Mouse (Mus musculus): ENCODE results near the gene Vcp. TPM values are rescaled to one million over a fixed set of nuclear protein-coding genes. Genes with fewer than 3 reads are reported as not detected.
A peak's percentile ranks its signal among the peaks of the same experiment; 100 is the strongest.

Vcp gene
- polyA plus RNA-seq, 1 experiment from 2014 or later, result 469 TPM

- peaks cover 23 to 47% of the 10 kb centered on the region in 2 experiments for H3K4me1 ChIP-seq (ENCODE audit: control insufficient read depth in 2 of 2, insufficient read depth in 2 of 2, low read length in 2 of 2)
- no peak overlapping the region for H3K27ac ChIP-seq (replicated peaks in 1 of 2; ENCODE audit: control insufficient read depth in 1 of 2, insufficient read depth in 1 of 2, low read depth in 2 of 2, low read length in 2 of 2)
- peaks cover 11% of the 10 kb centered on the region for H3K36me3 ChIP-seq (ENCODE audit: control insufficient read depth, insufficient read depth, low read length)
These were observed 40.7 kb upstream of the Vcp start for GRCm38 (mm10) chr4:43040881-43041547.

DNA sequence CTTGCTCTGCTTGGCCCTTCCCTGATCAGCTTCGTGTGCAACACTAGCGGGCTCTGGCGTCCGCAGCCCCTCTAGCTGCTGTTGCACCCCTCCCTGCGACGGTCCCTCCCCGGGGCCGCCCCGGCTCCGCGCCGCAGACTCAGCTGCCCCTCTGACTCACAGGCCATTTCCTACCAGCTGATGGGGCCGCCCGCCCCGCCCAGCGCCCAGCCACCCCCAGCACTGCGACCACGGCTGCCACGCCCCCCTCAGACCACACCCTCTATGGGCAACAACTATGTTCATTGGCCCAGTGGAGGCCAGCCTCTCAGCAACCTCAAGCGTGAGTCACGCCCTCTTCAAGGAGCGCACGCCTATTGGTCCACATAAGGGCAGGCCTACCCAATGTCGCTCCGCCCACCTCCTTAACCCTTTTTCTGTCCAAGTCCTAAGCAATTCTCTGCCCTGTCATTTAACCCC, 39.8 kb upstream of the Vcp start:
- peaks cover 19% of the 10 kb centered on the region for H3K36me3 ChIP-seq (ENCODE audit: control insufficient read depth, insufficient read depth, low read length)
- H3K4me2 ChIP-seq (ENCODE audit: low read length), result peak overlapping the region; percentile 94
- 1% methylated on average over 25 of the region's 25 CpGs for WGBS
- H3K9ac ChIP-seq (ENCODE audit: low read length), result peak overlapping the region; percentile 78
- H3K9me3 ChIP-seq (ENCODE audit: control insufficient read depth, low read length), result no peaks in the 10 kb centered on the region
- H3K27ac ChIP-seq (replicated peaks in 1 of 2; ENCODE audit: control insufficient read depth in 1 of 2, insufficient read depth in 1 of 2, low read depth in 2 of 2, low read length in 2 of 2), result peak overlapping the region; percentile 58 to 61
- H3K4me3 ChIP-seq (ENCODE audit: control insufficient read depth in 1 of 2, insufficient read depth in 1 of 2, low read depth in 1 of 2, low read length in 2 of 2), result peak overlapping the region; percentile 53 to 71
- H3K27me3 ChIP-seq (ENCODE audit: control insufficient read depth, insufficient read depth, low read length), result no peaks in the 10 kb centered on the region
- H3K4me1 ChIP-seq (ENCODE audit: control insufficient read depth in 2 of 2, insufficient read depth in 2 of 2, low read length in 2 of 2), result peaks cover 23 to 43% of the 10 kb centered on the region in 2 experiments
- ATAC-seq (ENCODE audit: insufficient number of reproducible peaks, insufficient read depth, low FRiP score, low read depth), result peak; percentile 97

More at GRCm38 (mm10) chr4:43040881-43041547, 40.7 kb upstream of the Vcp start:
- no peak overlapping the region for H3K4me2 ChIP-seq (ENCODE audit: low read length)
- H3K9ac ChIP-seq (ENCODE audit: low read length), result no peak overlapping the region
- 42% methylated on average over 9 of the region's 9 CpGs for WGBS
- no peaks in the 10 kb centered on the region for H3K9me3 ChIP-seq (ENCODE audit: control insufficient read depth, low read length)
- H3K4me3 ChIP-seq (ENCODE audit: control insufficient read depth in 1 of 2, insufficient read depth in 1 of 2, low read depth in 1 of 2, low read length in 2 of 2), result no peak overlapping the region
- H3K27me3 ChIP-seq (ENCODE audit: control insufficient read depth, insufficient read depth, low read length), result no peaks in the 10 kb centered on the region
- no peak for ATAC-seq (ENCODE audit: insufficient number of reproducible peaks, insufficient read depth, low FRiP score, low read depth)

- Histone ChIP-seq H3K36me3 (ENCODE audit: control insufficient read depth, insufficient read depth, low read length) (peaks cover 22% of the 10 kb centered on the region), H3K9ac (ENCODE audit: low read length) (peak overlapping the region; percentile 78), H3K27ac (replicated peaks in 1 of 2; ENCODE audit: control insufficient read depth in 1 of 2, insufficient read depth in 1 of 2, low read depth in 2 of 2, low read length in 2 of 2) (peak overlapping the region; percentile 58 to 61), H3K4me2 (ENCODE audit: low read length) (peak overlapping the region; percentile 94), H3K27me3 (ENCODE audit: control insufficient read depth, insufficient read depth, low read length) (no peaks in the 10 kb centered on the region), H3K4me1 (ENCODE audit: control insufficient read depth in 2 of 2, insufficient read depth in 2 of 2, low read length in 2 of 2) (peaks cover 20 to 38% of the 10 kb centered on the region in 2 experiments), H3K4me3 (ENCODE audit: control insufficient read depth in 1 of 2, insufficient read depth in 1 of 2, low read depth in 1 of 2, low read length in 2 of 2) (peak overlapping the region; percentile 53 to 71), H3K9me3 (ENCODE audit: control insufficient read depth, low read length) (no peaks in the 10 kb centered on the region)
- ATAC-seq (ENCODE audit: insufficient number of reproducible peaks, insufficient read depth, low FRiP score, low read depth), result peak; percentile 7
- WGBS, result 2% methylated on average over 11 of the region's 11 CpGs
These were observed 39.3 kb upstream of the Vcp start for GRCm38 (mm10) chr4:43039609-43040008.

GRCm38 (mm10) chr4:43038567-43039495, 38.5 kb upstream of the Vcp start:
- H3K9ac ChIP-seq (ENCODE audit: low read length), result peak overlapping the region; percentile 78
- no peaks in the 10 kb centered on the region for H3K27me3 ChIP-seq (ENCODE audit: control insufficient read depth, insufficient read depth, low read length)
- 39% methylated on average over 15 of the region's 15 CpGs for WGBS
- H3K4me1 ChIP-seq (ENCODE audit: control insufficient read depth in 2 of 2, insufficient read depth in 2 of 2, low read length in 2 of 2), result peaks cover 16 to 30% of the 10 kb centered on the region in 2 experiments
- H3K9me3 ChIP-seq (ENCODE audit: control insufficient read depth, low read length), result no peaks in the 10 kb centered on the region
- ATAC-seq (ENCODE audit: insufficient number of reproducible peaks, insufficient read depth, low FRiP score, low read depth), result no peak
- H3K4me3 ChIP-seq (ENCODE audit: control insufficient read depth in 1 of 2, insufficient read depth in 1 of 2, low read depth in 1 of 2, low read length in 2 of 2), result peak overlapping the region; percentile 53 to 71
- peaks cover 29% of the 10 kb centered on the region for H3K36me3 ChIP-seq (ENCODE audit: control insufficient read depth, insufficient read depth, low read length)
- H3K4me2 ChIP-seq (ENCODE audit: low read length), result peak overlapping the region; percentile 94
- H3K27ac ChIP-seq (replicated peaks in 1 of 2; ENCODE audit: control insufficient read depth in 1 of 2, insufficient read depth in 1 of 2, low read depth in 2 of 2, low read length in 2 of 2), result peak overlapping the region; percentile 58 to 61

- Histone ChIP-seq H3K9ac (ENCODE audit: low read length) (0 out of 2 replicates have a peak overlapping the region, but pooled peaks have one; percentile 25), H3K36me3 (ENCODE audit: control insufficient read depth, insufficient read depth, low read length) (peaks cover 37% of the 10 kb centered on the region), H3K4me3 (ENCODE audit: control insufficient read depth in 1 of 2, insufficient read depth in 1 of 2, low read depth in 1 of 2, low read length in 2 of 2) (no peak overlapping the region), H3K27me3 (ENCODE audit: control insufficient read depth, insufficient read depth, low read length) (no peaks in the 10 kb centered on the region), H3K4me2 (ENCODE audit: low read length) (peak overlapping the region; percentile 94; the same call in 1 of the 2 replicates), H3K27ac (replicated peaks in 1 of 2; ENCODE audit: control insufficient read depth in 1 of 2, insufficient read depth in 1 of 2, low read depth in 2 of 2, low read length in 2 of 2) (no peak overlapping the region), H3K9me3 (ENCODE audit: control insufficient read depth, low read length) (no peaks in the 10 kb centered on the region), H3K4me1 (ENCODE audit: control insufficient read depth in 2 of 2, insufficient read depth in 2 of 2, low read length in 2 of 2) (peaks cover 16 to 26% of the 10 kb centered on the region in 2 experiments)
- 20% methylated on average over 4 of the region's 4 CpGs for WGBS
- ATAC-seq (ENCODE audit: insufficient number of reproducible peaks, insufficient read depth, low FRiP score, low read depth), result no peak
These were observed 37.7 kb upstream of the Vcp start for GRCm38 (mm10) chr4:43037860-43038566.

- Histone ChIP-seq H3K4me2 (ENCODE audit: low read length) (no peak overlapping the region), H3K27me3 (ENCODE audit: control insufficient read depth, insufficient read depth, low read length) (no peaks in the 10 kb centered on the region), H3K36me3 (ENCODE audit: control insufficient read depth, insufficient read depth, low read length) (peaks cover 37% of the 10 kb centered on the region), H3K9ac (ENCODE audit: low read length) (no peak overlapping the region), H3K9me3 (ENCODE audit: control insufficient read depth, low read length) (no peaks in the 10 kb centered on the region), H3K27ac (replicated peaks in 1 of 2; ENCODE audit: control insufficient read depth in 1 of 2, insufficient read depth in 1 of 2, low read depth in 2 of 2, low read length in 2 of 2) (no peak overlapping the region), H3K4me1 (ENCODE audit: control insufficient read depth in 2 of 2, insufficient read depth in 2 of 2, low read length in 2 of 2) (peaks cover 19 to 32% of the 10 kb centered on the region in 2 experiments), H3K4me3 (ENCODE audit: control insufficient read depth in 1 of 2, insufficient read depth in 1 of 2, low read depth in 1 of 2, low read length in 2 of 2) (no peak overlapping the region)
- 88% methylated on average over 10 of the region's 10 CpGs for WGBS
- ATAC-seq (ENCODE audit: insufficient number of reproducible peaks, insufficient read depth, low FRiP score, low read depth), result no peak
These were observed 36.0 kb upstream of the Vcp start for GRCm38 (mm10) chr4:43036356-43036755.

- Histone ChIP-seq H3K4me1 (ENCODE audit: control insufficient read depth in 2 of 2, insufficient read depth in 2 of 2, low read length in 2 of 2) (peaks cover 18 to 32% of the 10 kb centered on the region in 2 experiments), H3K27ac (replicated peaks in 1 of 2; ENCODE audit: control insufficient read depth in 1 of 2, insufficient read depth in 1 of 2, low read depth in 2 of 2, low read length in 2 of 2) (no peak overlapping the region), H3K4me3 (ENCODE audit: control insufficient read depth in 1 of 2, insufficient read depth in 1 of 2, low read depth in 1 of 2, low read length in 2 of 2) (no peak overlapping the region), H3K27me3 (ENCODE audit: control insufficient read depth, insufficient read depth, low read length) (no peaks in the 10 kb centered on the region), H3K9ac (ENCODE audit: low read length) (no peak overlapping the region), H3K9me3 (ENCODE audit: control insufficient read depth, low read length) (no peaks in the 10 kb centered on the region), H3K36me3 (ENCODE audit: control insufficient read depth, insufficient read depth, low read length) (peaks cover 37% of the 10 kb centered on the region), H3K4me2 (ENCODE audit: low read length) (no peak overlapping the region)
- 87% methylated on average over 6 of the region's 6 CpGs for WGBS
- ATAC-seq (ENCODE audit: insufficient number of reproducible peaks, insufficient read depth, low FRiP score, low read depth), result no peak
These were observed 35.5 kb upstream of the Vcp start for GRCm38 (mm10) chr4:43035851-43036250.
